Mouse (Mus musculus): ENCODE measurements around the gene Tmed1. TPM values are rescaled to one million over a fixed set of nuclear protein-coding genes. Genes with fewer than 3 reads are reported as not detected.
A peak's percentile ranks its signal among the peaks of the same experiment; 100 is the strongest.
"Not testable (repeated sequence)": the region's sequence is repeated elsewhere in the genome, so short reads cannot be mapped to it uniquely, and the experiment has no call there.

The Tmed1 gene
- total RNA-seq, 2 experiments from 2014 or later = 45.3 to 45.4 TPM

DNA sequence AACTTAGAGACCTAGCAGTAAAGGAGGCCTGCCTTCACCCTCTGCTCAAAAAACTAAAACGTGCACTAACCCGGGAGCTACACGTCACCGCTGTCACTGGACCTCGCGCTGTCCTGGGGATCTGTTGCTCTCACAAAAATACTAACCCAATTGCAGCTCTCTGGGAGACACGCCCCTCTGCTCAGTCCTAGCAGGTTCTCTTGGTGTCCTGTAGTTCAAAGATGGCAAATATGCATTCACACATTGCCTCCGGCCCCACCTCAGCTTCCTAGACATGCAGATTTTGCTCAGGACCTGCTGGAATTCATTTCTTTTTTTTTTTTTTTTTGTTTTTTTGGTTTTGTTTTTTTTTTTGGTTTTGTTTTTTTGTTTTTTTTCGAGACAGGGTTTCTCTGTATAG lies 19.4 kb downstream of the Tmed1 start:
- DNase-seq (ENCODE audit: low spot score) = no peak
- intact Hi-C loops (cut with DNase I) = no loop called here

DNA sequence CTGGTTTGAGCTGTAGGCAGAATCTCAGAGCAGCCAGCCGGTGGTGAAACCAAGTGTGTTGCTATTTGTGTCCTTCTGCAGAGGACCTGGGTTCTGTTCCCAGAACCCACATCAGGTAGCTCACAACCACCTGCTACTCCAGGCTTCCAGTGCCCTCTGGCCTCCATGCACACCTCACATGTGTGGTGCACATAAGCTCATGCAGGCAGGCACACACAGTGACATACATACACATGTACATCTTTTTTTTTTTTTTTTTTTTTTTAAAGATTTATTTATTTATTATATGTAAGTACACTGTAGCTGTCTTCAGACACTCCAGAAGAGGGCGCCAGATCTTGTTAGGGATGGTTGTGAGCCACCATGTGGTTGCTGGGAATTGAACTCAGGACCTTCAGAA lies 21.8 kb downstream of the Tmed1 start:
- intact Hi-C loops (cut with DNase I); DNase-seq (ENCODE audit: low spot score): not testable (repeated sequence)

DNA sequence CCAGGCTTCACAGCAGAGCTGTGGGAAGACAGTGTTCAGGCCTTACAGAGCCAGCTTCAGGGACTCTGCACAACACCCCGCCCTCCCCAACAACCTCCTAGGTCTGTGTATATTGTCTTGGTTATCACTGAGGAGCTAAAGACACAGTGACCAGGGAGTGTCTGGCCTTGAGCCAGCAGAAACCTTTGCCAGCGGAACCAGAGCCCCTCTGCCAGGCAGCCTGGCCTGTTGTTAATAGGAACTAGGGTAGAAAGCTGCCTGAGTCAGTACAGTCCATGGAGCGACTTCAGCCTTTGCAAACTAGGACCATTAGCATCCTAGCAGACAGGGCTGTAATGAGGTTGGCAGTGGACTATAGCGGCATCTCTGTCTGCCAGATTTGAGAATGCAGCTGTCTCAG lies 26.0 kb downstream of the Tmed1 start:
- intact Hi-C loops (cut with DNase I) = no loop called here
- no peak for DNase-seq (ENCODE audit: low spot score)

DNA sequence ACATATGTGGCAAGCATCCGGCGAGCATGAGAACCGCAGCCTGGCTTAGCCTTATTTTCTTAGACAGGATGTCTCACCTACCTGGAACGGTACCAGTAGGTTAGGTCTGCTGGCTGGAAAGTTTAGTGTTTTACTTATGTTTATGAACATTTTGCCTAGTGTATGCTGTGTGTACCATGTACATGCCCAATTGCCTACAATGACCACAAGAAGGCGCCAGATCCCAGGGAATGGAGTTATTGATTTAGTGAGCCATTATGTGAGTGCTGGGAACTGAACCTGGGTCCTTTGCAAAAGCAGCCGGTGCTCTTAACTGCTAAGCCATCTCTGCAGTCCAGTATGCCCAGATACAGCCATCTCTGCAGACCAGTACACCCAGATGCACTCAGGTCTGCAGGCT lies 32.3 kb downstream of the Tmed1 start:
- intact Hi-C loops (cut with DNase I) = no loop called here
- DNase-seq (ENCODE audit: low spot score) = no peak

DNA sequence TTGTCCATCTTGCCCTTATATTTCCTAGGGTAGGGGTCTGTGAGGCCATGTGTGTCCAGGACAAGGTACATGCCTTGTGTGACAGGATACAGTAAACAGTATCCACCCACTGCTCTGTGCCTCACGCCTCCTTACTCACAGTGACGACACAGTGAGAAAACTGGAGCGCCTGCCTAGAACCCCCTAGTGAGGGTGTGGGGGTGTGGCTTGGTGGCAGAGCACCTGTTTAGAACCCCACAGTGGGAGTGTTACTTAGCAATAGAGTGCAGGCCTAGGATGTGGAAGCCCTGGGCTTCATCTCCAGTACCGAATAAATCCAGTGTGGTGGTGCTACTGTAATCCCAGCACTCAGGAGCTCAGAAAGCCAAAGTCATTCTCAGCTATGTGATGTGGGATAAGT lies 37.1 kb downstream of the Tmed1 start:
- intact Hi-C loops (cut with DNase I) = no loop called here
- DNase-seq (ENCODE audit: low spot score) = no peak

DNA sequence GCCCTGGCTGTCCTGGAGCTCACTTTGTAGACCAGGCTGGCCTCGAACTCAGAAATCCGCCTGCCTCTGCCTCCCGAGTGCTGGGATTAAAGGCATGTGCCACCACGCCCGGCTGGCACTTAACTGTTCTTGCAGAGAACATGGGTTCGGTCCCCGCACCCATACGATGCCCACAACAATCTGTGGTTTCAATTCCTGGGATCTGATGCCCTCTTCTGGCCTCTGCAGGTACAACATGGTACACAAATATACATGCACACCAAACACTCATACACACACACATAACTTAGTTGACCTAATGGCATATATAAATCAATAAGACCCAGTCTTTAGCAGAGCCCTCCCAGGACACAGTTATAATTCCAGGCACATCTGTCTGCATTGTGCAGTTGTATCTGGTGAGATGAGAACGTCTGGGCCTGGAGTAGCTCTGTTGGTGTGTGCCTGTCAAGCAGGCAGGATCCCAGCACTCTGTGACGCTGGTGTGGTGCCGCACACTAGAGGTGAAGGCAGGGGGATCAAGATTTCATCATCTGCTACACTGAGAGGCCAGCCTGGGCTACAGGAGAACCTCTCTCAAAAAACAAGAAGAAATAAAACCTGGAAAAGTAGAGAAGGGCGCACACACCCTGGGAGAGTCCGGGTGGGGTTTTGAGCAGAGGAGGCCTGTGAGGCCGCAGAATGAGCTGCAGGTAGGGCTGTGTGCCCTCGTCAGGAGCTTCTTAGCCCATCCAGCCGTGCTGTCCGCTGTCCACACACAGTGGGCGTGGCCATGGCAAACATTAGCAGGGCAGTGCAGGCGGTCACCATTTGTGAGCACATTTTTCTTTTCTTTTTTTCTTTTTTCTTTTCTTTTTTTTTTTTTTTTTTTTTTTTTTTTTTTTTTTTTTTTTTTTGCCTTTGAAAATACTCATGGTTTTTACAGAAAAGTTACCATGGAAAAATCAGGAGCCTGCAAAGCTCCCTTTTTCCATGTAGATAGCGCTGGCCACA lies 40.7 kb downstream of the Tmed1 start:
- DNase-seq (ENCODE audit: low spot score) = no peak
- intact Hi-C loops (cut with DNase I) = loop anchor here (1.0 to 2.0 kb wide), 3 partner anchors 45 to 103 kb away; partner anchors contain the start of genes Dnm2 and Qtrt1

DNA sequence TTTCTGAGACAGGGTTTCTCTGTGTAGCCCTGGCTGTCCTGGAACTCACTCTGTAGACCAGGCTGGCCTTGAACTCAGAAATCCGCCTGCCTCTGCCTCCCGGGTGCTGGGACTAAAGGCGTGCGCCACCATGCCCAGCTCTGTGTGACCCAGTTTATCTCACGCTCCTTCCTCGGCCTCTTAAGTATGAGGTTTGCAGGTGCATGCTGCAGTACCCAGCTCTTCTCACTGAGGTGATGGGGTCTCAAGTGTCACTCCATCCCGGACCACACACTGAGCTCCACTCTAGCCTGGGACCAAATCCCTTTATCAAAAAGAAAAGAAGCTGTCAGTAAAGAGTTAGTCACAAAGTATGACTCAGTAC lies 45.5 kb downstream of the Tmed1 start:
- intact Hi-C loops (cut with DNase I); DNase-seq (ENCODE audit: low spot score): not testable (repeated sequence)

DNA sequence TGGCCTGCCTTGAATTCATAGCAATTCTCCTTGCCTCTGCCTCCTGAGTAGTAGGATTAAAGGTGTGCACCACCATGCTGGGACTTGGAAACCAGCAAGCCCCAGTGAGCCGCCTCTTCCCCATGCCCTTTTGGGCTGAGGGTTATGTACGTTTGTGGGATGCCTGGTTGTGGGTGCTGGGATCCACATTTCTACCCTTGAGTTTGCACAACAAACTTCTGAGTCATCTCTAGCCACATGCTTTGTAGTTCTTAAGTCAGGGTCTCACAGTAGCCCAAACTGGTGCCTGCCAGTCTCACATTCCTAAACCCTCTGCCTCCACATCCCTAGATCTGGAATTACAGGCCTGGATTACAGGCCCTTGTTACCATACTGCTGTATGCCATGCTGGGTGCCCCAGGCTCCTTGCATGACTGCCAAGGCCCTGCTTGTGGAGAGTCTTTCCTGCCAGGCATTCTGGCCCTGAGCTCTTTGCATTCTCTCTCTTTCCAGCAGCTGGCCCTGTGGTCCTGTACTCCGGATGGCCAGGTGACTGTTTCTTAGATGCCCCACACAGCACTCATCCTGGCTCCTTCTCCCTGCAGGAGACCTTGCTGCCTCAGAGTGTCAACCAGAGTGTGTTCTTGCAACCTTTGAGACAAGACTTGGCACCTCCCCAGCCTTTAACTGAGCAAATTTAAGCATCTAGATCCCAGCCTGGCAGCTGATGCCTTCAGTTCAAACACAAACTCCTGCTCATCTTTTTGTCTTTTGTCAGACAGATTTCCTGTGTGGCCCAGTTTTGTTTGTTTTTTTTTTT lies 46.1 kb downstream of the Tmed1 start:
- DNase-seq (ENCODE audit: low spot score) = no peak
- intact Hi-C loops (cut with DNase I) = no loop called here

DNA sequence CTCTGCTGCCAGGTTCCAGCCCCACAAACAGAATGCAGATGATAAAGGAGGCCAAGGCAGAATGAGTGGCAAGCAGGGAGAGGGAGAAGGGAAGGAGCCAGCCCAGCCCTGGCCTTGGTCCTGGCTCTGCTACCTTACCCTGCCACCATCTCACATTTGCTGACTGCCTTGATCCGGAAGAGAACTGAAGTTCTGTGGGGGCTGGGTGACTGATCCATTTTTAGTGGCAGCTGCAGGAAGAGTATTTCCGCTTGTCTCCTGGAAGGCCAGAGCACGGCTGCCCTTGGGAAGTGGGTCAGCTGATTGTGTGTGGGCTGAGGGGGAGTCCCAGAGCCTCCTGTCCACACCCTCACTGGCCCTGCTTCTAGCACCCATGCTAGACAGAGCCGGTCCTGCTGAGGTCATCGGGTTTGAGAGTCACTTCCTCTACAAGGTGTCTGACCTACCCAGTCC lies 46.9 kb downstream of the Tmed1 start:
- peak; percentile 69 for DNase-seq (ENCODE audit: low spot score)
- intact Hi-C loops (cut with DNase I) = no loop called here

DNA sequence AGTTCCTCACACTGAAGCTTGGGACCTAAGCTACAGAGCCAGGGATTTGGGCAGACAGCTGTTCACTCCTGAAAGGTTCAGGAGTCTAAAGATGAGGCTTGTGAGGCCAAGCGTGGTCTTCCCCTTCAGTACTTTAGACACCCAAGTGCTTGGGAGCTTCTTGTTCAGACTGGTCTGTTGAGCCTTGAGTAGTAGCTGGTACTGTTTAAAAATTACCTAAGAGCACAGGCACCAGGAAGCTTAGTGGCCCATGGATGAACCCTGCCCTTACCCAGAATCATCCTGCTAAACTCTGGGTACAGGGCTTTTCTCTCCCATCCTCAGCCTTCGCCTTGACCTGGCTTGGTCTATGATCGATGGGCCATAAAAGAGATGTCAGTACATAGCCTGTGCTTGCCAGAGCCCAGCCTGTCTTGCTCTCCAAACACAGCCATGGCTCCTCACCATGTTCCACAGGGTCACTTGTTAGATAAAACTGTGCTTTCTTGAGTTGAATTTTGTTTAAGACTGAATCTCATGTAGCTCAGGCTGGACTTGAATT lies 49.6 kb downstream of the Tmed1 start:
- no peak for DNase-seq (ENCODE audit: low spot score)
- intact Hi-C loops (cut with DNase I) = no loop called here

DNA sequence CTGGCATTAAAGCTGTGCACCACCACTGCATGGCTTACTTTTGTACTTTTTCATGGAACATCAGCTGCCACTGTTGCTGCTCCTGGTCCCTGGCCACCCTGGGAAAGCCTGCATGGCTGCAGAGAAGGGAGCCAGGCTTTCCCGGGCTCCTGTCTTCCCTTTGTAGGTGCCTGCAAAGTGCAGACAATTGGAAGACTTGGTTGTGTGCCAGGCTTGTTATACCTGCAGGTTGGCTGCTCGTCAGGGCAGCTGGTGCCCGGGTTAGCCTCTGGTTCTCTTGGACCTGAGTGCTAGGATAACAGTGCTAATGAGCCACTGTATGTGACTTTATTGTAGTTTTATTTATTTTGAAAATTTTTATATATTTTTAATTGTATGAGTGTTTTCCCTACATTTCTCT lies 51.2 kb downstream of the Tmed1 start:
- intact Hi-C loops (cut with DNase I) = no loop called here
- DNase-seq (ENCODE audit: low spot score) = no peak

Small RNA genes lying within 50 kb of the gene (microRNA-seq; reads per million reads assigned to microRNA genes)
- not detected for gene Mir199a-1

Other genes with a start within 250 kb of the Tmed1 start
- gene Atg4d, start 245.0 kb downstream of the Tmed1 start, total RNA-seq (2021) = 10 to 100 TPM; 94.7 to 96.1 TPM
- gene Kri1, start 222.3 kb downstream of the Tmed1 start, total RNA-seq (2021) = 10 to 100 TPM; 15.9 to 17.4 TPM
- 10 to 100 TPM; 15.1 to 16.8 TPM for gene Cdkn2d, start 218.8 kb downstream of the Tmed1 start, total RNA-seq (2021)
- gene Ap1m2, start 197.9 kb downstream of the Tmed1 start, total RNA-seq (2021) = not detected
- gene Slc44a2, start 189.6 kb downstream of the Tmed1 start, total RNA-seq (2021) = 100 to 1,000 TPM in 1 of 2 experiments, 10 to 100 TPM in 1; 99.2 to 113 TPM
- gene Ilf3, start 142.4 kb downstream of the Tmed1 start, total RNA-seq (2021) = 10 to 100 TPM; 25.9 to 29.6 TPM
- gene Qtrt1, start 98.4 kb downstream of the Tmed1 start, total RNA-seq (2021) = 10 to 100 TPM in 1 of 2 experiments, 1 to 10 TPM in 1; 7.1 to 10.0 TPM
- 10 to 100 TPM; 66.2 to 74.4 TPM for gene Dnm2, start 85.3 kb downstream of the Tmed1 start, total RNA-seq (2021)
- gene AB124611, start 15.9 kb upstream of the Tmed1 start, total RNA-seq (2021) = 1 to 10 TPM; 1.5 TPM
- 10 to 100 TPM; 48.2 to 53.2 TPM for gene Carm1, start 36.6 kb upstream of the Tmed1 start, total RNA-seq (2021)
- gene Timm29, start 82.5 kb upstream of the Tmed1 start, total RNA-seq (2021) = 10 to 100 TPM; 52.2 to 55.9 TPM
- gene Yipf2, start 82.6 kb upstream of the Tmed1 start, total RNA-seq (2021) = 1 to 10 TPM; 6.9 to 7.1 TPM
- gene Smarca4, start 105.9 kb upstream of the Tmed1 start, total RNA-seq (2021) = 10 to 100 TPM; 46.4 to 48.1 TPM
- gene Ldlr, start 213.2 kb upstream of the Tmed1 start, total RNA-seq (2021) = 1 to 10 TPM; 2.7 to 3.1 TPM